Mouse (Mus musculus) right cerebral cortex, postnatal 10 days (tissue): Measurements from ENCODE around the gene Cd47.

ENCODE experiments used
- DNase-seq, 2 experiments: peaks; one replicate each; pipeline ENCODE4 v3.0.0; 2021; ENCODE audit warnings: low spot score in 2 of 2

The Cd47 gene

DNA sequence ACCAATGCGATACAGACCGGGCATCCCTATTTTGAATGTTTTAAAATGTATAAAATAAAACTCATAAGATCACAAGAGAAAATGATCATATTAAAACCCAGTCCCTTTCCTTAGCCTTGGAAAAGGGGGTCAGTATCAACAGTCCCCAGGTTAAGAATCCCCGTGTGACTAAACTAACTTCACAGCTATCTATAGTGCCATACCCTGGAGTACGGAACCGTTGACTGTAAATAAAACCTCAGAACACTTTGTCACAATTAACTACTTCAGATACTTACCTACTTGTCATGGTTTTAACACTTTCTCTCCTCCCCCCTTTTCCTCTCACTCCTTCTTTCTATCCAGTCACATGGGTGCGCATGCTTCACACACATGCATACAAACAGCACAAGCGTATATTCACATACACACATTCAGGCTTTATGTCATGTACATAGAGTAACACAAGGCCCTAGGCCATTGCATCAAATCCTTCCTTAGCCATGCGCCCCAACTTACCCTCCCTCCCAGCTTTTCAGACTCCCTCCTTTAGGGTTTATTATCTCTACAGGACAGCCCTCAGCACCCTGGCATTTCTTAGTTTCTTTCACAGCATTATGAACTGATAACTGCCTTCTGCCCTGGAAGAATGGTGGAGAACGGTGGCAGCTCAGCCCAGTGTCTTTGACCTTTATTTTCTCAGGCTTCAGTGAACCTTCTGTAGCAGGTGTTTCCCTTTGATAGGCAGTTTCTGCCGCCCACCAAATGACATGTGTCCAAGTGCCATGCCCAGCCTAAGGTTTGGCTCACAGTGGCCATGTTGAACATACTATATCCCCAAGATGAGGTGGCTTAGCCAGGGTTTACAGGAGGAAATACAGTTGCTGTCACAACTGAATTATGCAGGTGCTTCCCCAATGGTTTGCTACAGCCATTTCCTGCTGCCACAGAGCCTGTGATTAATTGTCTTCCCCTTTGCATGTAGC lies at the start of gene Cd47:
TSS of gene Cd47 (plus strand) at position 937 of the 965 bp plus-strand sequence.
- DNase-seq: no peak

DNA sequence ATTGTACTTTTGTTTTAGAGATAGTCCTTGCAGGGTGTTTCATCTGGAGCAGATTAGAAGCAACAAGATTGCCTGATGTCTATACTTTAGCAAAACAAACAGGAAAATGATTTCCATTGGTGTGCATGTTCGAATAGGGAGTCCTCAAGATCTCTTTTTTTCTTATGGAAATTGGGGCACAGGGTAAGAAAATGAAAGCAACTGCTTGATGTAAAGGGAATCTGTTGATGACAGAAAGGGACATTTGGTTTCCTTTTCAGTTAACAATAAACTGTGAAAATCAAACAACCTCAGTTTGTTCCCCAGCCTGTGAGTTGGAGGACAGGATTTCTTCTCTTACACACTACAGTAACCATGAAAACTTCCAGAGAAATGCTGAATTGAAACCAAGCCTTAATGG lies 47.4 kb upstream of the Cd47 start:
- no peak for DNase-seq

DNA sequence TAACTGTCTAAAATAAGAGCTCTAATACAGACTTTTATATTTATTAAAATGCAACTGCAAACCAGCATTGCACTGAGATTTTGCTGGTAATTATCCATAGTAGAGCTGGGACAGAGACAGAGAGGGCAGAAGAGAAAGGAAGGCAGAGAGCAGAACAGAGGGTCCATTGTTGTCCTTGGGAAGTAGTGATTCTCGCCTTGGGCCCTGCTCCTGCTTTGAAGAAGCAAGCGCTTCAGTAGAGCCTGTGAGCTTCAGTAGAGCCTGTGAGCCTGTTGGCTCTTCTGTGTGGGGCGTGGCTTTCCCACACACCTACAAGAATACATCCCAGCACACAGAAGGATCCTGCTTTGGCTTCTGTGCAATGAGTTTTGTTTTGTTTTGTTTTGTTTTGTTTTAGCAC lies 47.0 kb upstream of the Cd47 start:
- DNase-seq: no peak

DNA sequence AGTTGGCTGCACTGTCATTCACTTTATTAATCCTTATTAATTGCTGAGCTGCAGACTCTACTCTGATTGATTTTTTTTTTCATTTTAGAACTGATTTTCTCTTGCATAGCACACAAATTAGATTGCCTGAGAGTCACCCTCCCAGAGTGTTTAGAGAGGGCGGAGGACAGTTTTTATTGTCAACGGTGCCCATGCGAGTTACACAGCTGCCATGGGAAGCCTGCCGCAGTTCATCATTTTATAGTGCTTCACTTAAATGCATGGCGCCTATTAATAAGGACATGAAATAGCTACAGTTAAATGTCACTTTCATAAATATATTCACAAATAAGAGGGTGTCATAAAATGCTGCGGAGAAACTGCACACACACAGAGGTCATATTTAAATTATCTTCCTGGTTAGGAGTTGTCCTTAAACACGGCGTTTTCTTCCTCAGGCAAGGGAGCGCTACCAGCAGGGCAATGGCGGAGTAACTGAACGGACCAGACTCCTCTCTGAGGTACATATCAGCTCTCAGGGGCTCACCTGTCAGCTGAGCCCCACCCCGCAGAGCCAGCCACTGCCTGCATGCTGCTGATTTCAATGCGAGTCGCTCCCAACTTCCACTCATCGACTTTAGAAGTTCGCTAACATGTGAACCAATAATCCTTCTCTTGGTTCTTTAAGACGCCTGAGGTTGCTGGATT lies 39.7 kb upstream of the Cd47 start:
- DNase-seq: no peak

DNA sequence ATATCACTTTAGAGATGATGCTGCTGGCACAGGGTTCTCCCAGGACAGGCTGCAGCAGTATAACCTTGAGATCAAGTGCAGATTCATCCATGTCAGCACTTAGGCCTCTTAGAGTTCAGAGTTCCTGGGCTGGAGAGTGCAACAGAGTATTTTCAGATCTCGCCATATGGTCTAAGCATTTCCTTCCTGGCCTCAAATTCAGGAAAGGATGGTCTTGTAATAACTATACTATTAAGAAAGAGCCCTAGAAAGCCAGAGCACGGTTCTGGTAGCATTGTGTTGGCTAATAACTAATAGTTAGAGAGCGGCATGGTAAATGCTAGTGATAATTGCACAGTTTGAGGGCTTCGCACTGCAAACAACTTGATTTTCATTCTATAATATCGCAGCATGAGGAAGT lies 38.4 kb upstream of the Cd47 start:
- DNase-seq: no peak

DNA sequence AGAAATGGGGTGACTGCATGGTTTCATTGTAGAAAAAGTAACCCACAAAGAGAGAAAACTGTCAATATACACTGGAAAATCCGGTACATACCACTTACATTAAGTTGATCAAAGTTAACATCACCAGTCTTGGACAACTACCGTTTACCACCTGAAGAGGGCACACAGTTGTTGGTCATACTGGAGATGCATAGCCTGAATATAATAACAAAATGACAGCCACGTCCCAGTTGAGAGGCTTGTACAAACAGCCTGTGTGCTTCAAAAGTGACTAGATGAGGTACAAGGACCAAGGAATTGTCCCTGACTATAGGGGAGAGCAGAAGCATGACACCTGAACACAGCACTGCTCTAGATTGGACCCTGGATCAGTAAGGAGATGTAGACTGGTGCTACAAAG lies 34.0 kb upstream of the Cd47 start:
- no peak for DNase-seq

DNA sequence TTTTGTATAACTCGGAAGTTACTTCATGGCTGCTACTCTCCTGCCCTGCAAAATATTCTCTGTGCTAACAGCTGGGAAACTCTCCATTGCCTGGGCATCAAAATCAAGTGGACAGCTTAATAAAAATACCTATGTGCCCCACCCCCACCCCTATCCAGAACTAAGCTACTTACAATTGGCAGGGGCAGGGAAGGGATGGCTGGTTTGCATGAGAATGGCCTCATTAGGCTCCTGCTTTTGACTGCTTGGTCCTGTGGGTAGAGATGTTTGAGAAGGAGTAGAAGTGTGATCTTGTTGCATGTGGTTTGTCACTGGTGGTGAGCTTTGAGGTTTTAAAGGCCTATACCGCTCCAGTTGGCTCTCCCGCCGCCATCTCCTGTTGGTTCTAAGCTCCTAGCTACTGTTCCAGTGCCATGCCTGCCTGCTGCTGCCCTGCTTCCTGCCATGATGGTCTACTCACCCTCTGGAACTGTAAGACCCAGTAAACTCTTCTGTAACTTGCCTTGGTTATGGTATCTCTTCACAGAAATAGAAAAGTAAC lies 31.8 kb upstream of the Cd47 start:
- DNase-seq: no peak

DNA sequence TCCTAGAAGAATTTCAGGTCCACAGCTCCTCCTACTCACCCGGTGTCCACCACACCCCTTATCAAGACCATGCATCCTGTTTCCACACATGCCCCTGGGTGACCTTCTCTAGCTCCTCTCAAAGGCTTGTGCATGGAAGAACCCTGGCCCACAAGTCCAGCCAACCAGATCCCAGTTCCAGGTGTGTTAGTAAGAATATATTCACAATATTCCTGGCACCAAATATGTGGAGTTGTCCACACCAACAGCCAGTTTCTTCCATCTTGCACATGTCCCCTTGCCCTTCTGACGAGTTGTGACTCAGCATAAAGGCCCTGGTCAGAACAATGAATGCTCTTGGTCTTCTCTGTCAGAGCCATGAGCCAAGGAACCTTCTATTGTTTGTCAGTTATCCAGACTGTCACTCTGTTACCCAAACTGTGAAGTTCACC lies 30.5 kb upstream of the Cd47 start:
- DNase-seq: no peak

DNA sequence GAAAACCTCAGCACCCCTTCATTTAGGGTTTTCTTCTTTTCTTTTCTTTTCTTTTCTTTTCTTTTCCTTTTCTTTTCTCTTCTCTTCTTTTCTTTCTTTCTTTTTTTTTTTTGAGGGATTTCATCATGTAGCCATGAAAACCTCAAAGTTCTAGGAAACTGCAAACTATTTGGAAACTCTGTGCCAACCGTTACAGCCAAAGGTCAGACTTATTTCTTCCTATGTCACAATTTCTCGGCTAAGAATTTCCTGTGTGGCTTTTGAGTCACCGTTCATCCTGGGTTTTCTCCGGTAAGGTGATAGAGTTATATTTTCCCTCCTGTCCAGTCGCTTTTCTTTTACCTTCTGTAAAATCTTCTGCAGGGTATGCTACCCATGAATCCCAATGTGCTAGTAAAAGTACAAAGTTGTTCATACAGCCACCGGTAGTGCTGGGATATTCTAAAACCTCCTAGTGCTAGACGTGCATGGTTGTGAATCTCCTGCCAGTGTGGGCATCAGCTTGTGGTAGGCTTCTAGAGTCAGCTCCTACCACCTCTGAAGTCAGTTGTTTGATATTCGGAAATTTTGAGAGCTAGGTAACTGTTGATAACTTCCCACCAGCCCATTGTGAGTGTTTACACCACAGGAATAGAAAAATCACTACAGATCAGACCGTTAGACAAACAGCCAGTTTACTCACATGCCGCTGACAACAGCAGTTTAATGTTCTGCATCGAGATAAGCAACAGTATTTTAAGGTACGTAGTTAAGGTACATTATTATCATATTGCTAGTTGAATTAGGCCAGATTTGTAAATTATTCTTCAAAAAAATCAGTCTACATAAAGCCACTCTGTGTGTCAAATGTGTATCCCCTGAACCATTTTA lies 29.8 kb upstream of the Cd47 start:
- DNase-seq: no peak

DNA sequence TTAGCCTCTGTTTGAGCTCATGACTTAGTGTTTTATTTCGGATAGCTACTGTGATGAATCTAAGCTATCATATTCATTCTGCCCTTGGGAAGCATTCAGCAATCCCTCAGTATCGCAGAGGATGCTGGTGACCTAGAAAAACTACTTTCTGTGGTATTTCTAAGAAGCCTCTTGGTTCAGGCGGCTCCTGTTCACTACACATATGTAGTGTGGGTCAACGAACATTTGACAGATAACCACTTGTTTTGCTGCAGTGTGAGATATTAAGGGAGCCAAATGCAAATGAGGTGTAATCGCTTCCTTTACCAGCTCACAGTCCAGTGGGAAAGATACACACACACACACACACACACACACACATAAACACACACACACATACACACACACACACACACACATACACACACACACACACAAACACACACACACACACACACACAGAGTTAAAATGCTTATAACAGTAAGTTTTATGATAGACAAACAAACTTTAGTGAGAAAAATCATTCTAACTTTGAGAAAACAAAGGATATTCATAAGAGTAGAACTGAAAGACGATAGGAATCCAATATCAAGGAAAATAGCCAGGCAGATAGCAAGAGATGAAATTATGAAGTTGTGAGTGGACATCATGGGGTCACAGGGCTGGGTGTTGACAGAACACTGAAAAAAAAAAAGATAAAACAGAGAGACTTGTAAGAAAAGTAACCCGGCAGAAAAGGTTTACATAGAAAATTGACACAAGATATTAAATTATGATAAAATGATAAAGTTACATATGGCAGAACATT lies 28.5 kb upstream of the Cd47 start:
- DNase-seq: no peak

DNA sequence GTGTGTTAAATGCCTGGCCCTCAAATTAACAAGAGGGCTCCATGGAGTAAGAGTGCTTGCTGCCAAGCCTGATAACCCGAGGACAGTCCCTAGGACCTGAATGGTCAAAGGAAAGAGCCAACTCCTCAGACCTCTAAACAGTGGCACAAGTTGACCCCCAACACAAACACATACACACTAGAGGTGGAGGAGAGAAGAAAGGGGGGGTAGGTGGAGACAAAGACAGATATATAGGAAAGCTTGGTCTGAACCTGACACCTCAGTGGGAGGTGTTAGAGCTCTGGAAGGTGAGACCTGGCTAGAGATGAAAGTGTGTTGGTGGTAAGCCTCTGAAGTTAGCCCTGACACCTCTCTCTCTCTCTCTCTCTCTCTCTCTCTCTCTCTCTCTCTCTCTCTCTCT lies 27.8 kb upstream of the Cd47 start:
- no peak for DNase-seq

DNA sequence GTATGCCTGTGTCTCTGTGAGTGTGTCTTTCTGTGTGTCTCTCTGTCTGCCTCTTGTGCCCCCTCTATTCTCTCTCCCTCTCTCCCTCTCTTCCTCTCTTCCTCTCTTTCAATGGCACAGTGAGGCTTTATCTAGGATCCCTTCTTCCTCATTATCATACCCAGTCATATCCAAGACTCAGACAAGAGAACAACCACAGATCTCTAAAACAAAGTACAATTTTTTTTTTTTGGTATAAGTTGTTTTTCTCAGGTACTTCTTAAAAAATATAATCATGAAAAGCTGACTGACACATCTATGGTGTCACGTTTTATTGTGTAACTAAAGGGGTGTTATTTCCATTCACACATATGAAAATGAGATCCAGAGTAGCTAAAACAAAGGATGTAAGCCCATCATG lies 27.3 kb upstream of the Cd47 start:
- DNase-seq: no peak

DNA sequence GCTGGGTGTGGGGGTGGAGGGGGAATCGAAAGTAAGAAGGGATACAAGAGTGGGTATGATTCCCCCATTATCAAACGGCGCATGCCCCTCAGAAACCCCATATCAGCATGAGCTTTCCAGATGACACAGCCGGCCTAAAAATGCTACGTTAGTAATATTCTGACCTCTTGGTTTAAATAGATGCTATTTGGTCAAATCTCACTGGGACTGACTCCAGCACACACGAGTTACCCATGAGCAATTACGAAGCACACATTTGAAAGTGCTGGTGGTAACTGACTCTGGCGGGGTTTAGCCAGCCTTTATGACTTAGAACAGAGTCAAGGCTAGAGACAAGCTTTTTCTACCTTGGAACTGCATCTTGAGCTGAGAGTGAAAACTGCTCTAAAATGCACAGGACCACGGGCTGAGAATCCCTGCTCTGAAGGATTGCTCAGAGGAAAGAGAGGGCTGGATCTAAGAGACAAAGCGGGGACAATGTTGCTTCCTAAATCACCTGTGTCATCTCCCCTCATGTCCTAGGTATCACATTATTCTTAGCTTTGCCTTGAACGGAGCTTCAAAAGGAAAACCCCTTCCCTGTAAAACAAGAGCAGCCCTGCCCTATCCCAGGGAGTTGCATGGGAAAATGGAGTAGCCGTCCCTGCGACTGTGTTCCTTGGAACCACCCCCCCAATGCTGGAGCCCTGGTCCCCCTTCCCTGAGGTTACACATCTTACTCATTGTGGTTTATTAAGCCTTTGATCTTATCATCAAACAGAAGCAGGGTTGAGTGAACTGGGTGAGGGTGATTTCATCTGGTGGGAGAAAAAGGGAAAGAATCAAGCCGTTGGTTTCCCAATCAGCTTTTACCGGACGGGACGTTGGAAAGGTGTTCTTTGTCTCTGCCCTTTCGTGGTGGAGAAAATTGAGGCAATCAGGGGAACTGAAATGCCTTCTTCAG lies 26.0 kb upstream of the Cd47 start:
- DNase-seq: no peak

DNA sequence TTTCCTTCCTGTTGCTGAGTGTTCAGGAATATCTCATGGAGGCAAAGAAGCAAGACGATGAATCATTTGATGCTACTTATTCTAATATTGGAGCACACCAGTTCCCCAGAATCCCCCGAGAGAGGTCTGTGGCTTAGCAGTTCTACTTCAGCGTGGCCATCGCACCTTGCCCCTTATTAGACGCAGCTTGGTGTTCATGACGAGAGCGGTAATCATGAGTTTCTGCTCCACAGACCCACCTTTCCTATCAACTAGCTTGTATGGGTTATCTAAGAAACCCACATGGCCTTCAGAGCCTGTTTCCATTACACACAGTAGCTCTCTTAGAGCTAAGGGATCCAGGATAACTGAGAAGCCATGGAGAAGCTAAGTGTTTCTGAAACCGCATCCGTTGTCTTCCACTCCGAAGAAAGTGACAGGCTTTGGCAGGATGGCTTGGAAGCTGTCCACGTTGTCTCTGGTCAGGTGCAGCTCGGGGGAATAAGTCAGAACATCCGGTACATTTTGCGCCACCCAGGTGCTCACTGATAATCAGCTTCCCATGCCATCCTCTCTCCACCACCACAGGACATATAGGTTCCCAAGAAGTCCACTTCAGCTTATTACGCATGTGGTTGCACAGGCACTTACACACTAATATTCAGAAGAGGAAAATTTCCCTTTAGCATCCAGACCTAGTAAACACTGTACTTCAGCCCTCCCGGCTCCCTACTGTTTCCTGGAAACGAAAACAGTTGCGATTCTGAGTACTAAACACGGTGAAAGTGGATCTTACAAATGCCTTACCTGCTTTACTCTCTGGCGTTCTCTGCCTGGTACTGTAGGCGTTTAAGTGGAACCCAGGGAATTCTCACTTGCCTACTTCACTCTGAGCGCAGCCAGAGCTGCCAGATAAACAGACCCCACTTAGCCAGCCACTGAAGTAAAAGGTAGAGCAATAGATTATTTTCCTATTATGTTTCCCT lies 25.0 kb upstream of the Cd47 start:
- no peak for DNase-seq

DNA sequence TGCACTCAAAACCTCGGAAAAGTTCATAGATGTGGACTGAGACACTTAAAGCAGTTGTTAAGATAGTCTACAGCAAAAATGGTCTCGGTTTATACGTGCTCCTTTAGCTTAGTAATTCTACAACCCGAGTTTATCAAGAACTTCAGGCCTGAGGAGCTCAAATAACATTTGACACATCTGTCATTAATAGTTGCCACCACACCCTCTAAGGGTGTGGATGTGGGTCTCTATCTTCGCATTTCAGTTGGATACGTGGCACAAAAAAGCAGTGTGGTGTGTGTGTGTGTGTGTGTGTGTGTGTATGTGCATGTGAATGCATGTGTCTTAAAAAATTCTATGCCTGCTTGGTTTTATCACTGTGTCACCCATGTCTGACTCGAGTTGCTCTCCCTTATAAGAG lies 23.4 kb upstream of the Cd47 start:
- no peak for DNase-seq

DNA sequence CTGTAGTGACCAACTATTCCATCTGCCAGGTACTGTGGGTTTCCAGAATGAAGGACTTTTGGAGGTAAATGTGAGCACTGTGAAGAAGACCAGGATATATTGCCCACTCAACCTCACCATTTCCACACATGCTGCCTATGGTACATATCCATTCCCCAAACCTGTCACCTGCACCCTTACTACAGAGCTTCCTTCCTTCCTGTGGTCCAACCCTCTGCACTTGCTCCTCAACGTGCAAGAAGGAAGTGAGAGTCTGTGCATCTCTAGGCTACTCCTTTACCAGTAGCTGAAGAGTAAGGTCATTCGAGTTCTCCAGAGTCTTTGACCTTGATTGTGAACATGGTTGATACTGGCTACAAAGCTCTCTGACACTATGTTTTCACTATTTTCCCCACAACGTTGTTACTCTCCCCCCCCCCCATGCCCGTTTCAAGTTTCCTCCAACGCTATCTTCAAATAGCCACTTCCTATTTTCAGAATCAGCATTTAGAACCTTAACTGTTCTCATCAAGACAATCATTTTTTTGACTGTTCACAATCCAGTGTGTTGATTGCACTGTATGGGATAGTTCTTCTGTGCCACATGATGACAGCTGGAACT lies 18.7 kb upstream of the Cd47 start:
- DNase-seq: no peak

DNA sequence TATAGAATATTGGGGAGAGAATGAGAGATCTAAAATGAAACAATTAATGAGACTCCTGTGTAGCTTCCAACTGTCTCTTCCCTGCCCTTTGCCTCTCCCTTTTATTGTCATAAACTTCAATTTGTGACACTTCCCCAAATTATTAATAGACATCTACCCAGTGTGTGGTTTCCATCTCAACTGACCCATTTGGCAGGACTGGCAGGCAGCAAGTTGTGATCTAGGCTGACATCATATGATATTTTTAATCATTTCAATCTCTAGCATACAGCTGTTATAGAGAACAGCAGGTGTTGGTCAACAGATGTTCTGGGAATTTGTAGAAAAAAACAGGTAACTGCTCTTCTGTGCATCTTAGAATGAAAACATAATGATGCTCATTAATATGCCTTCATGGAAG lies 17.0 kb upstream of the Cd47 start:
- no peak for DNase-seq

DNA sequence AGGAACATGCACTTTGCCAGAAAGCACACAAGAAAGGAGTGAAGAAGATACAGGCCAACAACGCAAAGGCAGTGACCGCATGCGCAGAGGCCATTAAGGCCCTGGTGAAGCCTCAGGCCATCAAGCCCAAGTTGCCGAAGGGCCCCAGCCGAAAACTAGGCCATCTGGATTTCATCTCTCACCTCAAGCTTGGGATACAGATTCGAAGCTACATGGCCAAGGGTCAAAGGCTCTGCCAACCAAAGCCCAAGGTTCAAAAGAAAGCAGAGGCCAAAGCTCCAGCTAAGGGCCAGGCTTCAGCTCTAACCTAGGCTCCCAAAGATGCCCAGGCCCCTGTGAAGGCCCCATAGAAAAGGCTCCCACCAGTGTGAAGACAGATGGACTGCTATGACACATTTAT lies 14.2 kb upstream of the Cd47 start:
- DNase-seq: no peak
